Mouse (Mus musculus): ENCODE results near the gene Bub3.

Bub3 gene

GRCm38 (mm10) chr7:131556541-131557271, 3.3 kb upstream of the Bub3 start:
- DNase-seq = no peak

- DNase-seq = no peak
Measured at GRCm38 (mm10) chr7:131557751-131558150, 2.3 kb upstream of the Bub3 start.

GRCm38 (mm10) chr7:131560697-131561042, 648 bp downstream of the Bub3 start:
- no peak for DNase-seq

GRCm38 (mm10) chr7:131575246-131575645, 15.2 kb downstream of the Bub3 start:
- no peak for DNase-seq

GRCm38 (mm10) chr7:131582178-131582577, 22.2 kb downstream of the Bub3 start:
- no peak for DNase-seq

- no peak for DNase-seq
Measured at GRCm38 (mm10) chr7:131585551-131585950, 25.5 kb downstream of the Bub3 start.

- no peak for DNase-seq
Measured at GRCm38 (mm10) chr7:131597779-131598482, 37.9 kb downstream of the Bub3 start.

GRCm38 (mm10) chr7:131598483-131598824, 38.4 kb downstream of the Bub3 start:
- DNase-seq = no peak

GRCm38 (mm10) chr7:131602106-131602505, 42.1 kb downstream of the Bub3 start:
- DNase-seq = no peak

- DNase-seq = no peak
Measured at GRCm38 (mm10) chr7:131603186-131603585, 43.2 kb downstream of the Bub3 start.

- no peak for DNase-seq
Measured at GRCm38 (mm10) chr7:131604946-131605345, 44.9 kb downstream of the Bub3 start.

GRCm38 (mm10) chr7:131605481-131605880, 45.5 kb downstream of the Bub3 start:
- no peak for DNase-seq

- DNase-seq = no peak
Measured at GRCm38 (mm10) chr7:131608049-131608448, 48.0 kb downstream of the Bub3 start.

GRCm38 (mm10) chr7:131609677-131610076, 49.7 kb downstream of the Bub3 start:
- DNase-seq = no peak
